Mouse (Mus musculus): ENCODE measurements around the gene Slc24a3. TPM values are rescaled to one million over a fixed set of nuclear protein-coding genes. Genes with fewer than 3 reads are reported as not detected.

Slc24a3 gene
- polyA plus RNA-seq, 1 experiment from 2014 or later: 3.8 TPM

DNA sequence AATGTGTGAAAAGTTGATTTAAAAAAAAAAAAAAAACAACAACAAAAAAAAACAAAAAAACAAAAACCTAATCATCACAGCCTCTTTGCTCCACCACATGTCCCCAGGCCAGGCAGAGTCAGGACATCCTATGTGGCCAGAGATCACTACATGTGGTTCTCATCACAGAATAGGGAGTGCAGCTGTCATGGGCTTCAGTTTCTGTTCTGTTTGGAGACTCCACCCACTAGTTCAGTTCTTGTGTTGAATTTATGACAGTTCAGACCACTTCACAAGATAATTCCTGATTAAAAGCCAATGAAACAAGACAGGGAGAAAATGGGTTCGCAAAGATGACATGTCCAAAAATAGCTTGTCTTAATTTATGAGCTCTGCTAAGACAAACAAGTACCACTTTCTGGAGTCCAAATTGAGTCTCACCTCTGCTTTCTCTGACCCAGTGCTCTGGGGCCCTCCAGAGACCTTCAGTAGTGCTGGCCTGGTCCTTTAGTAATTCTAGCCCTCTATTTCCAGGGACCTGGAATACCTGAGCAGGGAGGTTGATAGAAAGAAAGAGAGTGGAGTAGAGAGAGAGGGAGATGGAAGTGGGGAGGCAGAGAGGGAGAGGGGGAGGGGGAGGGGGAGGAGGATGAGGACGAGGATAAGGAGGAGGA is 139.8 kb downstream of the Slc24a3 start:
- Histone ChIP-seq H3K27ac (replicated peaks in 1 of 2; ENCODE audit: control insufficient read depth in 1 of 2, insufficient read depth in 1 of 2, low read depth in 2 of 2, low read length in 2 of 2) (no peak overlapping the region), H3K9ac (ENCODE audit: low read length) (no peak overlapping the region), H3K4me2 (ENCODE audit: low read length) (no peak overlapping the region), H3K4me1 (ENCODE audit: control insufficient read depth in 2 of 2, insufficient read depth in 2 of 2, low read length in 2 of 2) (no peaks in the 10 kb centered on the region), H3K27me3 (ENCODE audit: control insufficient read depth, insufficient read depth, low read length) (no peaks in the 10 kb centered on the region), H3K36me3 (ENCODE audit: control insufficient read depth, insufficient read depth, low read length) (no peaks in the 10 kb centered on the region), H3K4me3 (ENCODE audit: control insufficient read depth in 1 of 2, insufficient read depth in 1 of 2, low read depth in 1 of 2, low read length in 2 of 2) (no peak overlapping the region), H3K9me3 (ENCODE audit: control insufficient read depth, low read length) (no peaks in the 10 kb centered on the region)
- 59% methylated on average over 2 of the region's 2 CpGs for WGBS
- ATAC-seq (ENCODE audit: insufficient number of reproducible peaks, insufficient read depth, low FRiP score, low read depth): no peak

- H3K4me3 ChIP-seq (ENCODE audit: control insufficient read depth in 1 of 2, insufficient read depth in 1 of 2, low read depth in 1 of 2, low read length in 2 of 2): no peak overlapping the region
- no peaks in the 10 kb centered on the region for H3K36me3 ChIP-seq (ENCODE audit: control insufficient read depth, insufficient read depth, low read length)
- no peaks in the 10 kb centered on the region for H3K27me3 ChIP-seq (ENCODE audit: control insufficient read depth, insufficient read depth, low read length)
- ATAC-seq (ENCODE audit: insufficient number of reproducible peaks, insufficient read depth, low FRiP score, low read depth): no peak
- no peaks in the 10 kb centered on the region for H3K9me3 ChIP-seq (ENCODE audit: control insufficient read depth, low read length)
- no peak overlapping the region for H3K4me2 ChIP-seq (ENCODE audit: low read length)
- H3K9ac ChIP-seq (ENCODE audit: low read length): no peak overlapping the region
- no peaks in the 10 kb centered on the region for H3K4me1 ChIP-seq (ENCODE audit: control insufficient read depth in 2 of 2, insufficient read depth in 2 of 2, low read length in 2 of 2)
- 42% methylated on average over 2 of the region's 2 CpGs for WGBS
- H3K27ac ChIP-seq (replicated peaks in 1 of 2; ENCODE audit: control insufficient read depth in 1 of 2, insufficient read depth in 1 of 2, low read depth in 2 of 2, low read length in 2 of 2): no peak overlapping the region
Measured at GRCm38 (mm10) chr2:145318916-145319315, 151.4 kb downstream of the Slc24a3 start.

DNA sequence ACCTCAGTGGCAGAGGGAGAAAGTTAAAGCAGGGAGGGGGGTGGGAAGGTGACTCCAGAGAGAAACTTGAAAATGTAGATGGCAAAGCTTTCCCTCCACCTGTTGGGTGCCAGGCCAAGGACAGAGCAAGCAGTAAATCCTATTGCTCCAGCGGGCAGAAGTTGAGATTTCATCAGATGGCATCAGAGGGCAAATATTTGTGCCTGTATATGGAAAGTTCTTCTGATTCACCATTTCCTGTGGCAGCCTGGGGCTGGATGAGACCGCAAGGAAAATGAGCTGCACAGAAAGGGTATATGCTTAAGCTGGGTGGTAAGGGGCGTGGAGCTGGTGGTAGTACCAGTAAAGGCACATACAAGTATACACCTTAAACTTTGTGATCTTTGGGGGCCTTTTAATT is 153.7 kb downstream of the Slc24a3 start:
- H3K36me3 ChIP-seq (ENCODE audit: control insufficient read depth, insufficient read depth, low read length): no peaks in the 10 kb centered on the region
- H3K27ac ChIP-seq (replicated peaks in 1 of 2; ENCODE audit: control insufficient read depth in 1 of 2, insufficient read depth in 1 of 2, low read depth in 2 of 2, low read length in 2 of 2): no peak overlapping the region
- no peak overlapping the region for H3K9ac ChIP-seq (ENCODE audit: low read length)
- no peak for ATAC-seq (ENCODE audit: insufficient number of reproducible peaks, insufficient read depth, low FRiP score, low read depth)
- H3K4me3 ChIP-seq (ENCODE audit: control insufficient read depth in 1 of 2, insufficient read depth in 1 of 2, low read depth in 1 of 2, low read length in 2 of 2): no peak overlapping the region
- no peak overlapping the region for H3K4me2 ChIP-seq (ENCODE audit: low read length)
- H3K27me3 ChIP-seq (ENCODE audit: control insufficient read depth, insufficient read depth, low read length): no peaks in the 10 kb centered on the region
- WGBS: 89% methylated on average over 3 of the region's 3 CpGs
- H3K4me1 ChIP-seq (ENCODE audit: control insufficient read depth in 2 of 2, insufficient read depth in 2 of 2, low read length in 2 of 2): peaks cover 2 to 6% of the 10 kb centered on the region in 2 experiments; a peak in 1 of 4 replicates
- H3K9me3 ChIP-seq (ENCODE audit: control insufficient read depth, low read length): 0 out of 2 replicates have a peak, but pooled peaks cover 2% of the 10 kb centered on the region

DNA sequence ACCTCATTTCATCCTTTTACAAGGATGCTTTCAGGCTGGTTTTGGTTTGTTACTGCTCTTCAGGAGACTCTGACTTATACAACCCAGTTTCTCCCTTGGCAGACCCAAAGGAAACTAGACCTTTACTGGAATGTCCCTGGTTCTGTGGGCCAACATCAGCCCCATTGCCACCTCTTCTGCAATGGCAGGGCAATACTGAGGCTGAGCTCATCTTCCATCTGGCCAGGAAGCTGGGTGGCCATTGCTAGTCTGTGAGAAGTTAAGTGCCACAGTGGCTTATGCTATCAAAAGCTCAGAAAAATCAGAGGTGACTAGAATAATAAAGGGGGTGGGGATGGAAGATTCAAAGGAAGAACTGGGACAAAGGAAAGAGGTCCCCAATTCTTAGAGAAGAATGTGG is 154.2 kb downstream of the Slc24a3 start:
- no peak overlapping the region for H3K4me3 ChIP-seq (ENCODE audit: control insufficient read depth in 1 of 2, insufficient read depth in 1 of 2, low read depth in 1 of 2, low read length in 2 of 2)
- H3K27ac ChIP-seq (replicated peaks in 1 of 2; ENCODE audit: control insufficient read depth in 1 of 2, insufficient read depth in 1 of 2, low read depth in 2 of 2, low read length in 2 of 2): no peak overlapping the region
- peaks cover 2 to 6% of the 10 kb centered on the region in 2 experiments; a peak in 1 of 4 replicates for H3K4me1 ChIP-seq (ENCODE audit: control insufficient read depth in 2 of 2, insufficient read depth in 2 of 2, low read length in 2 of 2)
- H3K36me3 ChIP-seq (ENCODE audit: control insufficient read depth, insufficient read depth, low read length): no peaks in the 10 kb centered on the region
- no peak overlapping the region for H3K4me2 ChIP-seq (ENCODE audit: low read length)
- H3K27me3 ChIP-seq (ENCODE audit: control insufficient read depth, insufficient read depth, low read length): no peaks in the 10 kb centered on the region
- H3K9ac ChIP-seq (ENCODE audit: low read length): no peak overlapping the region
- H3K9me3 ChIP-seq (ENCODE audit: control insufficient read depth, low read length): 0 out of 2 replicates have a peak, but pooled peaks cover 2% of the 10 kb centered on the region
- ATAC-seq (ENCODE audit: insufficient number of reproducible peaks, insufficient read depth, low FRiP score, low read depth): no peak

- no peaks in the 10 kb centered on the region for H3K27me3 ChIP-seq (ENCODE audit: control insufficient read depth, insufficient read depth, low read length)
- H3K27ac ChIP-seq (replicated peaks in 1 of 2; ENCODE audit: control insufficient read depth in 1 of 2, insufficient read depth in 1 of 2, low read depth in 2 of 2, low read length in 2 of 2): no peak overlapping the region
- H3K9ac ChIP-seq (ENCODE audit: low read length): no peak overlapping the region
- 0 out of 2 replicates have a peak, but pooled peaks cover 2% of the 10 kb centered on the region for H3K9me3 ChIP-seq (ENCODE audit: control insufficient read depth, low read length)
- no peak for ATAC-seq (ENCODE audit: insufficient number of reproducible peaks, insufficient read depth, low FRiP score, low read depth)
- H3K4me2 ChIP-seq (ENCODE audit: low read length): no peak overlapping the region
- no peak overlapping the region for H3K4me3 ChIP-seq (ENCODE audit: control insufficient read depth in 1 of 2, insufficient read depth in 1 of 2, low read depth in 1 of 2, low read length in 2 of 2)
- WGBS: 73% methylated on average over 3 of the region's 3 CpGs
- H3K36me3 ChIP-seq (ENCODE audit: control insufficient read depth, insufficient read depth, low read length): no peaks in the 10 kb centered on the region
- peaks cover 2 to 6% of the 10 kb centered on the region in 2 experiments; a peak in 1 of 4 replicates for H3K4me1 ChIP-seq (ENCODE audit: control insufficient read depth in 2 of 2, insufficient read depth in 2 of 2, low read length in 2 of 2)
Measured at GRCm38 (mm10) chr2:145324477-145324876, 156.9 kb downstream of the Slc24a3 start.

GRCm38 (mm10) chr2:145325852-145326251 is 158.3 kb downstream of the Slc24a3 start:
- WGBS: 47% methylated on average over 4 of the region's 4 CpGs
- peaks cover 5 to 11% of the 10 kb centered on the region in 2 experiments; a peak in 1 of 4 replicates for H3K4me1 ChIP-seq (ENCODE audit: control insufficient read depth in 2 of 2, insufficient read depth in 2 of 2, low read length in 2 of 2)
- no peak overlapping the region for H3K4me3 ChIP-seq (ENCODE audit: control insufficient read depth in 1 of 2, insufficient read depth in 1 of 2, low read depth in 1 of 2, low read length in 2 of 2)
- H3K9me3 ChIP-seq (ENCODE audit: control insufficient read depth, low read length): 0 out of 2 replicates have a peak, but pooled peaks cover 2% of the 10 kb centered on the region
- H3K9ac ChIP-seq (ENCODE audit: low read length): no peak overlapping the region
- no peak overlapping the region for H3K4me2 ChIP-seq (ENCODE audit: low read length)
- no peaks in the 10 kb centered on the region for H3K27me3 ChIP-seq (ENCODE audit: control insufficient read depth, insufficient read depth, low read length)
- no peak for ATAC-seq (ENCODE audit: insufficient number of reproducible peaks, insufficient read depth, low FRiP score, low read depth)
- H3K27ac ChIP-seq (replicated peaks in 1 of 2; ENCODE audit: control insufficient read depth in 1 of 2, insufficient read depth in 1 of 2, low read depth in 2 of 2, low read length in 2 of 2): no peak overlapping the region
- H3K36me3 ChIP-seq (ENCODE audit: control insufficient read depth, insufficient read depth, low read length): no peaks in the 10 kb centered on the region

- ATAC-seq (ENCODE audit: insufficient number of reproducible peaks, insufficient read depth, low FRiP score, low read depth): no peak
- Histone ChIP-seq H3K4me3 (ENCODE audit: control insufficient read depth in 1 of 2, insufficient read depth in 1 of 2, low read depth in 1 of 2, low read length in 2 of 2) (no peak overlapping the region), H3K36me3 (ENCODE audit: control insufficient read depth, insufficient read depth, low read length) (no peaks in the 10 kb centered on the region), H3K9ac (ENCODE audit: low read length) (no peak overlapping the region), H3K9me3 (ENCODE audit: control insufficient read depth, low read length) (0 out of 2 replicates have a peak, but pooled peaks cover 2% of the 10 kb centered on the region), H3K27me3 (ENCODE audit: control insufficient read depth, insufficient read depth, low read length) (no peaks in the 10 kb centered on the region), H3K4me2 (ENCODE audit: low read length) (no peak overlapping the region), H3K4me1 (ENCODE audit: control insufficient read depth in 2 of 2, insufficient read depth in 2 of 2, low read length in 2 of 2) (peaks cover 5 to 11% of the 10 kb centered on the region in 2 experiments; a peak in 1 of 4 replicates), H3K27ac (replicated peaks in 1 of 2; ENCODE audit: control insufficient read depth in 1 of 2, insufficient read depth in 1 of 2, low read depth in 2 of 2, low read length in 2 of 2) (no peak overlapping the region)
- WGBS: 90% methylated on average over 2 of the region's 2 CpGs
Measured at GRCm38 (mm10) chr2:145326544-145326943, 159.0 kb downstream of the Slc24a3 start.

- Histone ChIP-seq H3K4me1 (ENCODE audit: control insufficient read depth in 2 of 2, insufficient read depth in 2 of 2, low read length in 2 of 2) (peaks cover 5 to 14% of the 10 kb centered on the region in 2 experiments; a peak in 1 of 4 replicates), H3K9me3 (ENCODE audit: control insufficient read depth, low read length) (no peaks in the 10 kb centered on the region), H3K4me3 (ENCODE audit: control insufficient read depth in 1 of 2, insufficient read depth in 1 of 2, low read depth in 1 of 2, low read length in 2 of 2) (no peak overlapping the region), H3K4me2 (ENCODE audit: low read length) (no peak overlapping the region), H3K27ac (replicated peaks in 1 of 2; ENCODE audit: control insufficient read depth in 1 of 2, insufficient read depth in 1 of 2, low read depth in 2 of 2, low read length in 2 of 2) (no peak overlapping the region), H3K9ac (ENCODE audit: low read length) (no peak overlapping the region), H3K36me3 (ENCODE audit: control insufficient read depth, insufficient read depth, low read length) (no peaks in the 10 kb centered on the region), H3K27me3 (ENCODE audit: control insufficient read depth, insufficient read depth, low read length) (no peaks in the 10 kb centered on the region)
- WGBS: 53% methylated on average over 8 of the region's 8 CpGs
- peak; percentile 21; the same call in 1 of the 2 replicates for ATAC-seq (ENCODE audit: insufficient number of reproducible peaks, insufficient read depth, low FRiP score, low read depth)
Measured at GRCm38 (mm10) chr2:145329756-145330155, 162.2 kb downstream of the Slc24a3 start.

Data from heart, embryonic 14.5 days (tissue).